Mouse (Mus musculus) liver, adult 2 months (tissue): ENCODE data around the gene Fam210b.

ENCODE experiments used
- CTCF ChIP-seq: fragments of 200-500 bp; IDR thresholded peaks from 2 replicates; pipeline ENCODE4 v1.5.1; 2011; ENCODE audit warnings: low read depth, low read length, control low read depth
- POLR2A ChIP-seq: fragments of 200-500 bp; IDR thresholded peaks from 2 replicates; pipeline ENCODE4 v1.6.1; 2011; ENCODE audit warnings: low read length, control low read depth; ENCODE audit not compliant: insufficient read depth; ENCODE audit errors: extremely low read depth

DNA sequence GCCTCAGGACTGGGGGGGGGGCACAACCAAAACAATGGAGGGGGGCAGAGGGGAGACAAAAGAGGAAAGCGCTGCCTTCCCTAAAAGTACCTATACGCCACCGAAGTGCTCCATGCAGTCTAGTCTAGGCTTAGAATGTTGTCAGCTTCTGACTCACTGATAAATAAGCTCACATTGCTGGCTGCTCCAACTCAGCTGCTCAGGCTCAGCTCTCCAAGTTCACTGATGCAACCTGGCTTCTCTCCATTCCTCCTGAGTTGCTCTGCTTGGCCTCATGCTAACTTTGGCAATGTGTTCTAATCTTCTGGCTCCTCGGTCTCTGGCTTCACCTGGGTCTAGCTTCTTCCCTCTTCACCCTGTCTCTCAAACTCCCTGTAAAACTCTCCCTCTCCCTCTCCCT, 31.2 kb downstream of the Fam210b start:
- no peak for TF ChIP-seq CTCF
- TF ChIP-seq POLR2A = no peak
